Mouse (Mus musculus): ENCODE measurements around the gene Pcgf6. TPM values are rescaled to one million over a fixed set of nuclear protein-coding genes. Genes with fewer than 3 reads are reported as not detected.

The Pcgf6 gene
- polyA plus RNA-seq, 1 experiment from 2014 or later = 8.2 TPM

GRCm38 (mm10) chr19:46983966-46984380, 66.7 kb downstream of the Pcgf6 start:
- Histone ChIP-seq H3K4me3 (ENCODE audit: low read length) (no peak overlapping the region), H3K36me3 (ENCODE audit: control insufficient read depth, insufficient read depth) (no peaks in the 10 kb centered on the region), H3K27ac (ENCODE audit: low read length) (no peak overlapping the region), H3K27me3 (ENCODE audit: control insufficient read depth, insufficient read depth, low read length) (no peaks in the 10 kb centered on the region), H3K9me3 (replicated peaks; ENCODE audit: control insufficient read depth, low read length) (no peaks in the 10 kb centered on the region), H3K4me2 (ENCODE audit: low read depth, low read length) (no peak overlapping the region), H3K9ac (ENCODE audit: low read length) (no peak overlapping the region), H3K4me1 (ENCODE audit: control insufficient read depth, insufficient read depth, low read length) (peaks cover 13% of the 10 kb centered on the region)
- 46% methylated on average over 11 of the region's 11 CpGs for WGBS
- no peak for ATAC-seq (replicated peaks; ENCODE audit: extremely low read depth, insufficient read depth, low FRiP score)

Other genes starting within 250 kb of the Pcgf6 start
- 0.37 and 0.41 TPM in 2 replicates for gene Ina, start 36.2 kb downstream of the Pcgf6 start, polyA plus RNA-seq (2015; fragmentation: Nextera tagmentation; extraction: Ambion mirVana)
- 136 and 142 TPM in 2 replicates for gene Nt5c2, start 35.8 kb downstream of the Pcgf6 start, polyA plus RNA-seq (2015; fragmentation: Nextera tagmentation; extraction: Ambion mirVana)
- gene Taf5, start 16.8 kb upstream of the Pcgf6 start, polyA plus RNA-seq (2015; fragmentation: Nextera tagmentation; extraction: Ambion mirVana) = 2.7 and 3.3 TPM in 2 replicates
- 2,224 and 2,366 TPM in 2 replicates for gene Usmg5, start 39.7 kb upstream of the Pcgf6 start, polyA plus RNA-seq (2015; fragmentation: Nextera tagmentation; extraction: Ambion mirVana)
- 4.9 and 5.0 TPM in 2 replicates for gene Pdcd11, start 39.9 kb upstream of the Pcgf6 start, polyA plus RNA-seq (2015; fragmentation: Nextera tagmentation; extraction: Ambion mirVana)
- gene Calhm2, start 87.4 kb upstream of the Pcgf6 start, polyA plus RNA-seq (2015; fragmentation: Nextera tagmentation; extraction: Ambion mirVana) = 5.2 and 5.6 TPM in 2 replicates
- not detected in 2 replicates for gene Calhm1, start 93.3 kb upstream of the Pcgf6 start, polyA plus RNA-seq (2015; fragmentation: Nextera tagmentation; extraction: Ambion mirVana)
- gene Calhm3, start 106.9 kb upstream of the Pcgf6 start, polyA plus RNA-seq (2015; fragmentation: Nextera tagmentation; extraction: Ambion mirVana) = not detected in 2 replicates
- gene Neurl1a, start 127.9 kb upstream of the Pcgf6 start, polyA plus RNA-seq (2015; fragmentation: Nextera tagmentation; extraction: Ambion mirVana) = 1.4 and 1.7 TPM in 2 replicates

Measured in heart, embryonic 16.5 days (tissue).